ENCODE assay signal across 9 mouse cellular contexts in genomic region chr5:114560533-114560936, GRCm38 (mm10). TPM values are rescaled to one million over a fixed set of nuclear protein-coding genes. Genes with fewer than 3 reads are reported as not detected.
DNase-seq lines count a peak whose midpoint lies in the region; ATAC-seq lines count a peak whose summit lies in the region.
"Had no signal": no experiment of that assay in that cellular context is flagged by ENCODE, and none has a peak within 500 bp of the region (broad histone marks: within the 10 kb centered on the region; RNA-seq: fewer than 3 reads in every experiment).

No protein-coding gene starts in this region.

- H3K36me3 ChIP-seq in hindbrain, embryonic 10.5 days: no peaks in the 10 kb centered on the region
- H3K36me3 ChIP-seq in hindbrain, embryonic 16.5 days (ENCODE audit: control insufficient read depth, insufficient read depth, low read length): no peaks in the 10 kb centered on the region
- H3K36me3 ChIP-seq in embryonic facial prominence, embryonic 11.5 days (replicated peaks; ENCODE audit: control insufficient read depth, insufficient read depth, low read depth, low read length): no peaks in the 10 kb centered on the region
- no peaks in the 10 kb centered on the region for H3K36me3 ChIP-seq in liver, embryonic 11.5 days (ENCODE audit: control insufficient read depth, insufficient read depth, low read length)

- 35% methylated on average over 9 of the region's 9 CpGs for WGBS in hindbrain, embryonic 10.5 days
- WGBS in hindbrain, embryonic 16.5 days: 35% methylated on average over 9 of the region's 9 CpGs
- 22% methylated on average over 9 of the region's 9 CpGs for WGBS in embryonic facial prominence, embryonic 11.5 days
- 13% methylated on average over 9 of the region's 9 CpGs for WGBS in liver, embryonic 11.5 days

- peak overlapping the region; percentile 4; the same call in 1 of the 2 replicates for H3K4me3 ChIP-seq in hindbrain, embryonic 10.5 days
- no peak overlapping the region for H3K4me3 ChIP-seq in hindbrain, embryonic 16.5 days (ENCODE audit: low read length)
- no peak overlapping the region for H3K4me3 ChIP-seq in embryonic facial prominence, embryonic 11.5 days (ENCODE audit: low read depth, low read length)
- H3K4me3 ChIP-seq in liver, embryonic 11.5 days (ENCODE audit: low read depth, low read length): no peak overlapping the region

- no peak overlapping the region for H3K4me2 ChIP-seq in hindbrain, embryonic 16.5 days (ENCODE audit: low read length)
- no peak overlapping the region for H3K4me2 ChIP-seq in embryonic facial prominence, embryonic 11.5 days (ENCODE audit: low read depth, low read length)
- H3K4me2 ChIP-seq in liver, embryonic 11.5 days: peak overlapping the region; percentile 6; the same call in 1 of the 2 replicates

- ATAC-seq in hindbrain, embryonic 16.5 days: no peak
- ATAC-seq in embryonic facial prominence, embryonic 11.5 days (replicated peaks; ENCODE audit: insufficient number of reproducible peaks, low FRiP score, low TSS enrichment, low read depth): peak; percentile 36; the same call in 1 of the 2 replicates
- ATAC-seq in liver, embryonic 11.5 days (replicated peaks; ENCODE audit: low FRiP score): 0 out of 2 replicates have a peak, but pooled peaks have one; percentile 29

- peaks cover 44% of the 10 kb centered on the region for H3K4me1 ChIP-seq in hindbrain, embryonic 10.5 days (replicated peaks)
- H3K4me1 ChIP-seq in hindbrain, embryonic 16.5 days (ENCODE audit: control insufficient read depth, insufficient read depth, low read depth, low read length): no peaks in the 10 kb centered on the region; the same call in 1 of the 2 replicates
- H3K4me1 ChIP-seq in embryonic facial prominence, embryonic 11.5 days (ENCODE audit: control insufficient read depth, insufficient read depth, low read length): peaks cover 6% of the 10 kb centered on the region
- peaks cover 17% of the 10 kb centered on the region for H3K4me1 ChIP-seq in liver, embryonic 11.5 days (replicated peaks; ENCODE audit: control insufficient read depth, insufficient read depth, low read length)

- DNase-seq in hindbrain, embryonic 10.5 days (ENCODE audit: low spot score): no peak
- DNase-seq in ES-CJ7 (ENCODE audit: low read depth, low spot score): peak; percentile 50
- DNase-seq in embryonic facial prominence, embryonic 11.5 days (ENCODE audit: low spot score): peak; percentile 58
- no peak for DNase-seq in liver, embryonic 11.5 days (ENCODE audit: low spot score)
- DNase-seq in right cerebral cortex, postnatal 36 days (ENCODE audit: low spot score in 2 of 2): no peak
- no peak for DNase-seq in cerebellum, adult 8-10 months
- DNase-seq in kidney, postnatal 14 days: no peak
- DNase-seq: lung, postnatal 14 days had no signal

- H3K27me3 ChIP-seq in hindbrain, embryonic 10.5 days (ENCODE audit: insufficient read depth, poor library complexity, severe bottlenecking): peaks cover 16% of the 10 kb centered on the region
- no peaks in the 10 kb centered on the region for H3K27me3 ChIP-seq in hindbrain, embryonic 16.5 days (replicated peaks; ENCODE audit: control insufficient read depth, insufficient read depth, low read length)
- no peaks in the 10 kb centered on the region for H3K27me3 ChIP-seq in embryonic facial prominence, embryonic 11.5 days (ENCODE audit: control insufficient read depth, insufficient read depth, low read length)
- H3K27me3 ChIP-seq in liver, embryonic 11.5 days (replicated peaks; ENCODE audit: control insufficient read depth, insufficient read depth, low read length): no peaks in the 10 kb centered on the region; the same call in 1 of the 2 replicates

- H3K27ac ChIP-seq in hindbrain, embryonic 10.5 days: peak overlapping the region; percentile 66
- no peak overlapping the region for H3K27ac ChIP-seq in hindbrain, embryonic 16.5 days (ENCODE audit: low read depth, low read length)
- H3K27ac ChIP-seq in embryonic facial prominence, embryonic 11.5 days (replicated peaks; ENCODE audit: low read depth, low read length): no peak overlapping the region
- H3K27ac ChIP-seq in liver, embryonic 11.5 days (ENCODE audit: low read depth, low read length): peak overlapping the region; percentile 9; the same call in 1 of the 2 replicates

- peaks cover 14% of the 10 kb centered on the region for H3K9me3 ChIP-seq in hindbrain, embryonic 10.5 days
- H3K9me3 ChIP-seq in hindbrain, embryonic 16.5 days (ENCODE audit: control insufficient read depth, low read length): no peaks in the 10 kb centered on the region; the same call in 1 of the 2 replicates
- H3K9me3 ChIP-seq in embryonic facial prominence, embryonic 11.5 days (replicated peaks; ENCODE audit: control insufficient read depth, low read length): no peaks in the 10 kb centered on the region
- H3K9me3 ChIP-seq in liver, embryonic 11.5 days (ENCODE audit: control insufficient read depth, low read length): peaks cover 7% of the 10 kb centered on the region; the same call in 1 of the 2 replicates

- no peak overlapping the region for H3K9ac ChIP-seq in hindbrain, embryonic 16.5 days (ENCODE audit: low read depth, low read length)
- no peak overlapping the region for H3K9ac ChIP-seq in embryonic facial prominence, embryonic 11.5 days (replicated peaks; ENCODE audit: low read length)
- H3K9ac ChIP-seq in liver, embryonic 11.5 days (ENCODE audit: low read depth, low read length): no peak overlapping the region

RNA-seq across cellular contexts. Expression of gene Fam222a, which starts 7.3 kb away (rescaled TPM):
- polyA plus RNA-seq in hindbrain, embryonic 10.5 days (2016; fragmentation: Nextera tagmentation; extraction: Ambion mirVana): 3.9 and 6.5 TPM in 2 replicates
- polyA plus RNA-seq in hindbrain, embryonic 16.5 days (2015; fragmentation: Nextera tagmentation; extraction: Ambion mirVana): 4.7 and 4.9 TPM in 2 replicates
- polyA plus RNA-seq in embryonic facial prominence, embryonic 11.5 days (2014; fragmentation: Nextera tagmentation; extraction: Ambion mirVana): 2.5 and 2.7 TPM in 2 replicates
- polyA plus RNA-seq in liver, embryonic 11.5 days (2014; fragmentation: Nextera tagmentation; extraction: Ambion mirVana): 2.2 and 2.3 TPM in 2 replicates

Comparison
In these comparisons a context has a peak if more than half of its experiments do, and no peak if none do; other contexts are left out.
1. H3K27ac ChIP-seq: peak in hindbrain, embryonic 10.5 days (single experiment) and liver, embryonic 11.5 days (single experiment); none in hindbrain, embryonic 16.5 days (single experiment) and embryonic facial prominence, embryonic 11.5 days (single experiment).
2. DNase-seq: peak in ES-CJ7 (single experiment) and embryonic facial prominence, embryonic 11.5 days (single experiment); none in hindbrain, embryonic 10.5 days (single experiment), liver, embryonic 11.5 days (single experiment), right cerebral cortex, postnatal 36 days (0 of 2), cerebellum, adult 8-10 months (single experiment) and kidney, postnatal 14 days (single experiment).